Mouse (Mus musculus) heart, postnatal 0 days (tissue): Measurements from ENCODE around the gene Abca7.

Source experiments
- CTCF ChIP-seq: IDR thresholded peaks from 2 replicates; pipeline ENCODE4 v1.5.1; 2016; ENCODE audit warnings: antibody characterized with exemption, control low read depth, low read depth
- EP300 ChIP-seq: IDR thresholded peaks from 2 replicates; pipeline ENCODE4 v1.6.1; 2016; ENCODE audit warnings: antibody characterized with exemption, low read depth

DNA sequence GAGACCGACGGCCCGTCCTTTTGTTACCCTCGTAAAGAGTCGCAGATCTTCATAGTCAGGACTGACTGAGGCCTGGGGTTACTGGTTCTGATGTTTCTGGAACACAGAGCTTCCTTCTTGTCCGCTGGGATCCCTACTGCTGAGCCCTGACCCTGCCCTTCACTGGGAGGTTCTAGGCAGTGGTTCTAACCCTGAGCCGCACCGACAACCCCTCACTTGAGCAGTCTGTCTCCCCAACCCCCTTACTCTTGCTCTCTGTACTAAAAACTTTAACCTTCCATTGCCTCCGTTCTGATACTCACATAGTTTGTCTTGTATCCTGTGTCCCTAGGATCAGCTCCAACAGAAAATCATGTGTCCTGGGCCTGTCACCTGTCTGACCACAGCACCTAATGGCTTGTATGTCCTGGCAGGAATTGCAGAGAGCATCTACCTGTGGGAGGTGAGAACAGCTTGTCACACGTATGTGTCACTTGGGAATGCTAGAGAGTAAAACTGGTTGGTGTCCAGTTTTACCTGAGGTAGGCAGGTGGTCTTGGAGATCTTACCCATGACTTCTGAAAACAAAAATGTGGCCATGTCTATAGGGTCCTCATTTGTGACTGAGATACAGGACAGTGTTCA lies 35.5 kb upstream of the Abca7 start:
- TF ChIP-seq CTCF = no peak
- TF ChIP-seq EP300 = no peak
